Mouse (Mus musculus) liver, embryonic 11.5 days (tissue): ENCODE results near the gene Tmem91. TPM values are rescaled to one million over a fixed set of nuclear protein-coding genes. Genes with fewer than 3 reads are reported as not detected.

Source experiments
- ATAC-seq: fragments of 200-750 bp; cut with Nextera tagmentation; replicated peaks from 2 replicates; pipeline ENCODE4 v1.8.0; 2017; ENCODE audit warnings: moderate number of reproducible peaks, mild to moderate bottlenecking, moderate TSS enrichment, moderate library complexity; ENCODE audit not compliant: low FRiP score
- DNase-seq: peaks from one replicate; pipeline ENCODE4 v3.0.0-alpha.2; 2017; ENCODE audit warnings: low spot score
- H3K27ac ChIP-seq: fragments of 300-500 bp; sonication (generic); 2 replicates; pipeline ENCODE4 v1.5.1; 2014; ENCODE audit warnings: mild to moderate bottlenecking, low read depth, low read length, control low read depth
- H3K27me3 ChIP-seq: fragments of 300-500 bp; sonication (generic); replicated peaks from 2 replicates; pipeline ENCODE4 v1.6.1; 2014; ENCODE audit warnings: low read length, mixed read lengths; ENCODE audit not compliant: control insufficient read depth, insufficient read depth
- H3K36me3 ChIP-seq: fragments of 300-500 bp; sonication (generic); 2 replicates; pipeline ENCODE4 v1.6.1; 2014; ENCODE audit warnings: mild to moderate bottlenecking, low read length, moderate library complexity, mixed read lengths; ENCODE audit not compliant: control insufficient read depth, insufficient read depth
- H3K4me1 ChIP-seq: fragments of 300-500 bp; sonication (generic); replicated peaks from 2 replicates; pipeline ENCODE4 v1.6.1; 2014; ENCODE audit warnings: low read length, mixed read lengths; ENCODE audit not compliant: control insufficient read depth, insufficient read depth
- H3K4me2 ChIP-seq: fragments of 300-500 bp; sonication (generic); 2 replicates; pipeline ENCODE4 v1.6.1; 2014; ENCODE audit warnings: mild to moderate bottlenecking, control low read depth, moderate library complexity
- H3K4me3 ChIP-seq: fragments of 300-500 bp; sonication (generic); 2 replicates; pipeline ENCODE4 v1.5.1; 2014; ENCODE audit warnings: low read depth, low read length, control low read depth
- H3K9ac ChIP-seq: fragments of 300-500 bp; sonication (generic); 2 replicates; pipeline ENCODE4 v1.6.1; 2014; ENCODE audit warnings: low read depth, low read length, control low read depth
- H3K9me3 ChIP-seq: fragments of 300-500 bp; sonication (generic); 2 replicates; pipeline ENCODE4 v1.6.1; 2016; ENCODE audit warnings: low read length, inconsistent platforms, mixed read lengths; ENCODE audit not compliant: control insufficient read depth
- WGBS: fragments of 180-500 bp; shearing (Covaris S2); extraction: QIAGEN DNeasy Blood & Tissue Kit; methylation state at CpG from one replicate; pipeline ENCODE4 v1.1.7; 2014; 5-methylcytosine and 5-hydroxymethylcytosine counted together
- polyA plus RNA-seq: library from polyadenylated mRNA; unstranded; fragments of >200 nt; fragmentation: Nextera tagmentation; extraction: Ambion mirVana; gene quantifications from 2 replicates; pipeline ENCODE4 v1.2.1, GENCODE M21; 2014

Gene Tmem91
- polyA plus RNA-seq, 1 experiment from 2014 or later = 3.3 TPM

GRCm38 (mm10) chr7:25620101-25620500 is 54.9 kb downstream of the Tmem91 start:
- Histone ChIP-seq H3K4me1 (peaks cover 9% of the 10 kb centered on the region), H3K27ac (no peak overlapping the region), H3K27me3 (no peaks in the 10 kb centered on the region), H3K9me3 (no peaks in the 10 kb centered on the region), H3K9ac (no peak overlapping the region), H3K36me3 (0 out of 2 replicates have a peak, but pooled peaks cover 3% of the 10 kb centered on the region), H3K4me2 (peak overlapping the region; percentile 81), H3K4me3 (peak overlapping the region; percentile 64)
- WGBS = 89% methylated on average over 5 of the region's 5 CpGs
- DNase-seq = no peak
- no peak for ATAC-seq

- Histone ChIP-seq H3K4me1 (peaks cover 9% of the 10 kb centered on the region), H3K4me3 (peak overlapping the region; percentile 64), H3K9me3 (no peaks in the 10 kb centered on the region), H3K9ac (peak overlapping the region; percentile 72), H3K36me3 (0 out of 2 replicates have a peak, but pooled peaks cover 3% of the 10 kb centered on the region), H3K27ac (no peak overlapping the region), H3K27me3 (no peaks in the 10 kb centered on the region), H3K4me2 (peak overlapping the region; percentile 81)
- DNase-seq (no peak), ATAC-seq (no peak)
- 25% methylated on average over 5 of the region's 5 CpGs for WGBS
Measured at GRCm38 (mm10) chr7:25619722-25619991, 55.3 kb downstream of the Tmem91 start.

Other genes starting within 250 kb of the Tmem91 start
- 2.3 and 3.6 TPM in 2 replicates for gene Ceacam1, start 197.6 kb downstream of the Tmem91 start, polyA plus RNA-seq
- gene Ceacam2, start 135.3 kb downstream of the Tmem91 start, polyA plus RNA-seq = not detected in 2 replicates
- not detected in 2 replicates for gene Erich4, start 59.3 kb downstream of the Tmem91 start, polyA plus RNA-seq
- 23.3 and 24.8 TPM in 2 replicates for gene Dmac2, start 55.8 kb downstream of the Tmem91 start, polyA plus RNA-seq
- gene B3gnt8, start 48.5 kb downstream of the Tmem91 start, polyA plus RNA-seq = 2.3 and 3.1 TPM in 2 replicates
- 34.2 and 35.5 TPM in 2 replicates for gene Bckdha, start 16.2 kb downstream of the Tmem91 start, polyA plus RNA-seq
- 125 and 139 TPM in 2 replicates for gene Exosc5, start 16.0 kb downstream of the Tmem91 start, polyA plus RNA-seq
- gene B9d2, start 5.6 kb upstream of the Tmem91 start, polyA plus RNA-seq = 38.2 and 40.9 TPM in 2 replicates
- gene Tgfb1, start 11.8 kb upstream of the Tmem91 start, polyA plus RNA-seq = 14.4 and 16.4 TPM in 2 replicates
- gene Ccdc97, start 43.9 kb upstream of the Tmem91 start, polyA plus RNA-seq = 33.2 and 33.9 TPM in 2 replicates
- 67.2 and 68.6 TPM in 2 replicates for gene Hnrnpul1, start 79.6 kb upstream of the Tmem91 start, polyA plus RNA-seq
- gene Axl, start 113.5 kb upstream of the Tmem91 start, polyA plus RNA-seq = 34.2 and 35.4 TPM in 2 replicates
- gene Cyp2s1, start 141.7 kb upstream of the Tmem91 start, polyA plus RNA-seq = 1.4 and 2.6 TPM in 2 replicates
- gene Cyp2b10, start 222.5 kb upstream of the Tmem91 start, polyA plus RNA-seq = not detected in 2 replicates